Mouse (Mus musculus): ENCODE measurements around the gene Med27.

The Med27 gene

DNA sequence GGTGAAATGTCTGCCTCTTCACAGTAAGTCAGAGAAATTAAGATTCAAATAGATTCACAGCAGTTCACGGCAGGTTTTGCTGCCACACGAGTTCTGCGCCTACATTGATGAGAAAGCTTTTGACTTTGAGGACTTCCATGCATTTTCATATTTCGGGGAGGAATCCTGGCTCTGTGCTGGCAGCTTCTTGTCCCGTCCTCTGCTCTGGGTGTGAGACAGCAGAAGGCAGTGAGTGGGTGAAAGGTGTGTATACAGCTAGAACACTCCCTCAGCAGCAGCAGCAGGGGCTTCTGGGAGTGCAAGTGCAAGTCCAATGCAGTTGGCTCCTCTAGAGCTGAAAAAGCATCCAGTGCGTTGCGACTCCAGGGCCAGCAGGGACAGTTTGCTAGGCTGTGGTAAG lies 53.6 kb downstream of the Med27 start:
- 59% methylated on average over 7 of the region's 7 CpGs for WGBS

DNA sequence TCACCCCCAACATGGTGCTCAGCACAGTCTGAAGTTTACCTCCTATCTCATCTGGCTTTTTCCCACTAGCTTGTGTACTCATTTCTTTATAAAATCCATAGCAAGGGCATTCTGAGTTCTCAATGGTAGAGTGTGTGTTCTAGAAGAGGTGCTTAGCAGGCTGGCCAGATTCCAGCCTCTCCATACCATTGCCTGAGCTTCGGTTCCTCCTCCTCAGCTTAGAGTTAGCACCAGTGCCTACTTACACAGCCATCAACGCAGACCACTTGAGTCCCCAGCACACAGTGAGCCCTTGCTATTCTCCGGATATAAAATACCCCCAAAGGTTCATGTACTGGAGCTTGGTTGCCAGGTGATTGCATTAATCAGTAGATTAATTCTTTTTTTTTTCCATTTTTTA lies 54.2 kb downstream of the Med27 start:
- 69% methylated on average over 3 of the region's 3 CpGs for WGBS

DNA sequence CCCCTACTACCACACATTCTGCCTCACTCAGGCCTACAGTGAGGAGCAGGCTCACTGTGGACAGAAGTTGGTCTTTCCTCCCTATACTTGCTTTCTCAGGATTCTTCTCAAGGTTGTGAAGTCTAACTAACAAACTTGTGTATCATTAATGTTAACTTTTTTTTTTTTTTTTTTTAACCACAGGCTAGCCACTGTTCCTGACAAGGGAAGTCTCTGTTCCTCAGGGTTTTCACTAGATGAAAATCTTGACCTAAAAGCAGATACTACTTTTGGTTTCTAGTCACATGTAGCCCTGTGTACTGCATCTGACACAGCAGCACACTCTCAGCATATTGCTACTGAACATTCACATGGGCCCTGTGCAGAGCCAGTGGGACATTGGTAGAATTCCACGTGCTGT lies 55.2 kb downstream of the Med27 start:
- WGBS: 81% methylated on average over 1 of the region's 1 CpGs

DNA sequence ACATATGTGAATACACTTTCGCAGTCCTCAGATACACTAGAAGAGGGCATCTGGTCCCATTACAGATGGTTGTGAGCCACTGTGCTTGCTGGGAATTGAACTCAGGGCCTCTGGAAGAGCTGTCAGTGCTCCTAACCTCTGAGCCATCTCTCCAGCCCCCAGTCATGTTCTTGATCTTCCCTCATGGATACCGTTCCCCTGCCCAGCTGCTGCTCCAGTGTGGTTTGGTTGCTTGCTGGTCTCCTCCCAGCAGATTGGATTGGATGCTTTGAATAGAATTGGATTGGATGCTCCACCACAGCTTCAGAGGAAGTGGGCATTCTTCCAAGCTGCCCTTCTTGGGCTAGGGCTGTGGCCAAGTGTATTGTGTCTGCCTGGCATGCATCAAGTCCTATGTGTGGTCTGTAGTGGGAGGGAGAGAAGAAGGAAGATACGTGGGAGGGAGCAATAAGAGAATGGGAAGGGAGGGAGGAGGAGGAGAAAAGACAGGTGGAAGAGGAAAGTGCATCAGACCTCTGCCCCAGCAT lies 56.0 kb downstream of the Med27 start:
- WGBS: 50% methylated on average over 3 of the region's 3 CpGs

DNA sequence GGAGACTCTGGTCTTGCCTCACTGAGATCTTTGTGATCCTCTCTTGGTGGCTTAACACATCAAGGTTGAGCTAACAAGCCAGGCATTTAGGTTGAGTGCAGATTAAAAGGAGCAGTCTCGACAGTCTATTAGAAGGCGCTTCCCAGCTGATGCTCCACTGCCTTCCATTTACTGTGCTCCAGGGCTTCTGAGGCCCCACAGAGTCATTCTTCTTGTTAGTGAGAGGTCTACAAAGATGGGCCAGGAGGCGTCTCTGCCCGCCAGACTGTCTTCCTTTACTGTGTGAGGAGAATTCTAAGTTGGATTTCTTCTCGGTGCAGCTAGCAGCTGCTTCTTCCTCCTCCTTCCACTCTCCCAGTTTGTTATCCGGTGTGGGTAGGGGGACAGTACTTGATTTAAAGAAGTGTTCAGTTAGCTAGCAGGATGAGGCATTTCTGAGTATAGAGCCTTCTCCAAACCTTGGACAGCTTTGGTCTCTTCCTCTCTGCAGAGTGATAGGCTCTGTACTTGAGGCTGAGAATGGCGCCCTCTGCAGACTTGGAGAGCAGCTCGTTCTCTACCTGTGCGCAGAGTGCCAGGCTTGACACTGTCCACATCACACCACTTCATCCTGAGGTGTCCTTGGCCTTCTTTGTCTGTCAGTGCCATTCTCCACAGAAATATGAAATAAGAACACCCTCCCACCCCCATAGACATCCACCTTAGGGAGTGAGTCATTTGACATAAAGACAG lies 57.3 kb downstream of the Med27 start:
- 65% methylated on average over 9 of the region's 9 CpGs for WGBS

DNA sequence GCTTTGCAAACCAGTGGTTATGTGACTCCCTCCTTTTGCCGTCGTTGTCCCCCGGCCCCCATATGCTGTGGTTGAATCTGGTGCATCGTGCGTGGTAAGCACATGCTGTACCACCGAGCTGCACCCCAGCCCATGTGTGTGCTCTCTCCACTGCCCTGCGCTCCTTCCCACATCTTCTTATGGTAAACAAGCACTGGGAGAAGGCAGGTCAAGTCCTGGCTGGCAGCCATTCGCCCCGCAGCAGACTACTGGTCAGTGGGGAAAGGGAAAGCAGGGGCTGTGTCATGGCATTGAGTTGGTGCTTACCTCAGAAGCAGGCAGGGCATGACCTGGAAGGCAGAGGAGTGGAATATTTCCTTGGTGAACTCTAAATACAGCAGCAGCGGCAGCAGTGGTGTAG lies 58.3 kb downstream of the Med27 start:
- 85% methylated on average over 10 of the region's 10 CpGs for WGBS

DNA sequence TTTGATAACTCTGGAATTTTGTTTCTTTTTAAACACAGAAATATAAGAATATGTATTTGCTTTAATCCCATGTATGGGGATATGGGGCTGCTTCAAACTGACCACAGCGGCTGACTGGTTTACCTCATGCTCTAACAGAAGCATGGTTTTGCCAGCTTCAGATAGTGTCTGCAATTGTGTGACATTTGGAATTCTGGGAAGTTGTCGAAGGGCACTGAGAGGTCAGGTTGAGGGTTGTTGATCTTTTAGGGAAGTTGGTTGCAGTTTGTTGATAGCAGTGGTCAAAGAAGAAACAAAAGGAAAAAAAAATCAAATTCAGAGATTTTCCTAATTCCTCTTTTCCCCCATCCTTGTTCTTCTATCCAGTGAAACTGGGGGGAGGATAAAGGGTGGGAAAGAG lies 59.2 kb downstream of the Med27 start:
- 92% methylated on average over 2 of the region's 2 CpGs for WGBS

DNA sequence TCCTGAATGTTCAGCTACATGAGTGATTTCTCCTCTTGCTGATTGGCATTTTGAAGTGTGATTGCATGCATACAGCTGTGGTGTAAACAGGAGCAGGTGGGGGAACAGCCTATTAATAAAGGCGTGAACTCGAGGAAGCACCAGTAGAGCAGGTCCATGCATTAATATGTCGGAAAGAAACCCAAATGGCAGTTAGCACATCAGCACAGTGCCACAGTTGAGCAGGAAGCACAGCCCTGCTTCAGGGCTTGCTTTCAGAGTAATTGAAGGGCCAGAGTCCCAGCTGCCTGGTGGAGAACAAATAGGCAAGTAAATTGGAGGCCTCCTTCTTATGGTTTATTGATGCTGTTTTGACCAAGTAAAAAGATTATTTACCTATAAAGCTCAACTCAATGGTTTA lies 60.7 kb downstream of the Med27 start:
- 68% methylated on average over 3 of the region's 3 CpGs for WGBS

DNA sequence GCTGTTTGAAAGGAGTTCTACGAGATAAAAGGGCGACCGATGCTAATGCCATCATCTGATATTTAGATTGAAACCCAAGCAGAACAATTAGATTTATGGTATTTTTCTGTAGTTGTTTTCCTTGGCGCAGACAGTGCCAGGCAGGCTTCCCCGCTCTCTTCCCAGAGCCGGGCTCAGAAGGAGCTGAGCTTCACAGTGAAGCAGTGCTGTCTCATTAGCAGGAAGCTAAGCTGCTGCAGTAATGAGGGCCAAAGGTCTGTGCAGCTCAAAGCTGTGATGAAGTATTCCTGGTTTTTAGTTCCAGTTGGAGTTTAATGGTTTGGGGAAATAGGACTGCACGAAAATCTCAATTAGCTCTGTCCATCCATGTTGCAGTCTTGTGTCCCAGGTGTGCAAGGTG lies 61.1 kb downstream of the Med27 start:
- 76% methylated on average over 7 of the region's 7 CpGs for WGBS

DNA sequence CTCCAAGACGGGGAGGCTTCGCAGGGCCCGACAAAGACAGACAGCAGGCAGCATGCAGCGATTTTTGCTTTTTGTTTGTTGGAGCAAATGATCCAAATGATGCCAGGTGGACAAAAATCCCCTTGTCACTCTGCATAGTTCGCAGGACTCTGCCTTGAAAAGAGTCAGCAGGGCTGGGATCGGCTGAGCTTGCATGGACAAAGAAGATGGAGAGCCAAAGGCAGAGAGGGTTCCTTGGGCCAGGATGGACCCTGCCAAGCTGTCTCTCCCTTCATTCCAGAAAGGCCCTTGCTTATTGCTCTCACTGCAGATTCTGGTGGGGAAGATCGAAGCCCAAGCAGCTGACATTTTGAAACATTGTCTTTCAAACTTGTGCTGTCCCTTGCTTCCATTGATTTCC lies 64.3 kb downstream of the Med27 start:
- WGBS: 77% methylated on average over 7 of the region's 7 CpGs

DNA sequence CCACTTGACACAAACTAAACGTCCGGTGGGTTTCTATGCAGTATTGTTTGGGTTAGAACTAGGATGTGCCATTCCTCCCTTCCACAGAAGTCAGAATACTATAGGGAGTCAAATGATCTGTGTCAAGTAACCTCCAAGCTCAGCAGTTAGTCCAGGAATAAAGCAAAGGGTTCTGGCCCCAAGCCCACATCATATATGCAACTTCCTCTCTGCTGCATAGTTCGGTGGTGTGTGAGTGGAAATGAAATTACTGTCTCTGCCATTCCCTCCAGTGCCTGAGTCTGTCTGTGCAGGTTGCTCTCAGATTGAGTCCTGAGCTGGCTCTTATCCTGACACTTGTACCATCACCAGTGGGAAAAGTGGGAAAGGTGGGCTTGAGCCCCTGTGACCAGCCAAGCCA lies 65.8 kb downstream of the Med27 start:
- WGBS: 51% methylated on average over 3 of the region's 3 CpGs

DNA sequence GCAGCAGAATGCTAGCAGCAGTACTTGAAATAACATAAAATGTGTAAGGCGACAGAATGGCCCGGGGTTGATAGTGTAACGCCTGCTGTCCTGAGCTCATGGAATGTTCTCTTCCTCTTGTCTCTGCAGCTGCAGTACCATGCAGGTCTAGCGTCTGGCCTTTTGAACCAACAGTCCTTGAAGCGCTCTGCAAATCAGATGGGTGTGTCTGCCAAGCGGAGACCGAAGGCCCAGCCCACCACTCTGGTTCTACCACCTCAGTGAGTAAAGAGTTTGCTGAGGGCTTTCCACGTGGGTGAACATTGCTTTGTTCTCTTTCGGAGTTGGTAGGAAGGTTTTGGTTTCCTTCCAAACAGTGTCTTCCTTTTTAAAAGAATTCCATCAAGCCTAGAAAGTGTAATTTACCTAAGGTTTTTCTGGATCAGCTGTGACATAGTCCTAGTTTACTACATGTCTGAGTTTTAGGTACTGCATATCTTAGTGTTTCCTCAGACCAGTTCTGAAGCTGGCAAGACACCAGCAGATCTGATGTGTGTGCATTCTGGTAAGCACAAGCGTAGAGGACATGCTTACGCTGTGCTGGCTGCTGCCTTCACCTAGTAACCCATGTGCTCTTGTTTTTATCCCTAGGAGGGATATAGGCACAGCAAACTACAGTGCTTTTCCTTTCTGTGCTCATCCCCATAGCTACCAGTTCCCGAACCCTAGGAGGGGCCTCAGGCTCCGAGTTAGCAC lies 66.8 kb downstream of the Med27 start:
- 54% methylated on average over 13 of the region's 13 CpGs for WGBS

DNA sequence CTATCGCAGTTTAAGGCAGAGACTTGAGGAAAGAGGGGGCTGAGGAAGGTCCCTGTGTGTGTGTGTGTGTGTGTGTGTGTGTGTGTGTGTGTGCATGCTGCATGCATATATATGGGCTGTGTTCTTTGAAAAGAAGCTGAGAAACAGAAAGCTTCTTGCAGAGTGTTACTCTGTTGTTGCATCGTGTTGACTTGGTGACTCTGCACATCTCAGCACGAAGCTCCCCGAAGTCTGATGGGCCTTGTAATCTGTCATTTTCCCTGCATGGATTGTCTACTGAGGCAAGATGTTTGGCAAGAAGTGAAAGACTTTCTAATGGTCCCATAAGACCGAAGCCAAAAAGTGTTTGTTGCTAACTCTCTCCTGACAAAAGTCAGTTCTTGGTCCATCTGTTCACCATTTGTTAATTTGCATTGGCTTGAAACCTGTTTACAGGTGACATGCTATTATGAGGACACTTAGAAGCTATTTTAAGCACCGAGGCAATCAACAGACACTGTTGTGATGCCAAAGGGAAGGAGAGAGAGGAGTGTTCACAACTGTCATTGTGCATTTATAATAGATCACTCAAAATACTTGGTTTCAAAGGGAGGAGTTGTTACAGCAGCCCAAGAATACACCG lies 68.3 kb downstream of the Med27 start:
- 59% methylated on average over 7 of the region's 7 CpGs for WGBS

DNA sequence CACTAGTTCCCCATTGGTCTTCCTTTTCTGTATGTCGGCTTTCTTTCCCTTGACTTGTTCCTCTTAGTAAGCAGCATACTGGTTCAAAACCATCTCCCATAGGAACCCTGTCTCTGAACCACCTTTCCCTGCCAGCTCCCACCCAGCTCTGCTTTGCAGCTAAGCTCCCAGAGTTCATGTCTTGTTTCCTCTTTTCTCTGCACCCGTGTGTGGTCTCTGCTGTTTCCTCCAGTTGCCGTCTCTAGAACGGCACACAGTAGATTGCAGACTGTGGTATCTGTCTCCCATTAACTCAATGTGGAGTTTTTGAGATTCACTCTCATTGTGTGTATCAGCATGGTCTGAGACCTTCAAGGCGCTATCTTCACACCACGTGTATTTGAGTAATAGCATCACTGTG lies 71.9 kb downstream of the Med27 start:
- 78% methylated on average over 6 of the region's 6 CpGs for WGBS

DNA sequence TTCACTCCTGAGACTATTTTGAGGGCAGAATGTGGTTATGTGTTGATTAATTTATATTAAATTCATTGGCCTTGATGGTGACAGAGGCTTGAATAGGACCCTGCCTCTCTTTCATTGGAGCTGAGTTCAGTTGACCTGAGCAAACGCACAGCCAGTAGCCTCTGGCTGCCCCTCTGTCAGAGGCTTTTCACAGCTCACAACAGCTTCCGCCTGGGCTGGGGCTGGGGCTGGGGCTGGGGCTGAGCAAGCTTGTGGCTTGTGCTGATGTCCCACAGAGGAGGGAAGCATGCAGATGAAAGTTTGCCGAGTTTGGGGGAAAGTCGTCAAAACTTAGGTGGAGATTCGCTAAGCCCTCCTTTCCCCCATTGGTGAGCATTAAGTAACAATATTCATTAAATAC lies 72.8 kb downstream of the Med27 start:
- 86% methylated on average over 5 of the region's 5 CpGs for WGBS

DNA sequence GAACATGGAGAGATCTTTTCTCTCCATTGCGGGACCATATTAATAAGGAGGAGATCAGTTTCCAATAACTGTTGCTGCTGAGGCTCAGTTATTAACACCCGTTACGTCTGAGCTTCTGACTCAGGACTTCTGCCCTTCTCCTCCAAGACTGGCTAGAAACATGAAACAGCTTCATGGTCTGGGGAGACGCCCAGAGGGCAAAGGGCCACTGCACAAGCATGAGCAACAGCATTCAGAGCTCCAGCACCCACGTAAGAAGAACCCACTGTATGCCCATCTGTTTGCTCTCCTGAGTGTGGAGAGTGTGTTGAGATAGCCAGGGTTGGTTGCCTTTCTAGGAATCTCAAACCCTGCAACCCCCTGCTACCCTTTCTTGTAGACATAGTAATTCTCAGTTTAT lies 73.3 kb downstream of the Med27 start:
- WGBS: 82% methylated on average over 5 of the region's 5 CpGs

DNA sequence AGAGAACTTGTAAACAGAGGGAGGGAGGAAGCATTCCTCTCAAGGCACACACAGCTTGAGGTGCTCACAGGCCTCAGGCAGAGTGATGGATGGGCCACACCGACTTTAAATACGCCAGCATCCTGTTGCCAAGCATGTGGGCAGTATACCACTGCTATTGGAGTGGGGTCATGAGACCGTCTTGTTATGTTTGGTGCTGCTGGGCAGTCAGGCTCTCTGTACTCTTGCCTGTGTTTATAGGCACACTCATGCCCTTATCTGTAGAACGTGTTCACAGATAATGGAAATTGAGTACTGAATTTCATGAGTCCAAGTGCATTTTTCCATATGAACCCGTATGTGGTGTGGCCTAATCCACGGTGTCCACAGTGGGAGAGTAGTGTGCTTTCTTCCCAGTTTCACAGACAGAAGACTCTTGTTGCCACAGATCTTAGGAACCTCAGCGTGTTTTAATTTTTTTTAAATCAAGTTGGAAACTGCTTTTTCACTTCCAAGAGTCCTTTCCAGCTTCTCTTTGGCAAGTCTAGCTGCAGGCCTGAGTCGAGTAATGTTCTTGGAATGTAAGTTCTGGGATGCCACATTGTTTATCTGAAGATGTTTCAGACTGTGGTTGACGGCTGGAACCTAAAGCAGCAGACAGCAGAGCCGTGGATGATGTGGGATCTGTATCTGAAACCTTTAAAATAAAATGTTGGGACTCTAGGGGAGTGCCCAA lies 75.7 kb downstream of the Med27 start:
- WGBS: 75% methylated on average over 10 of the region's 10 CpGs

DNA sequence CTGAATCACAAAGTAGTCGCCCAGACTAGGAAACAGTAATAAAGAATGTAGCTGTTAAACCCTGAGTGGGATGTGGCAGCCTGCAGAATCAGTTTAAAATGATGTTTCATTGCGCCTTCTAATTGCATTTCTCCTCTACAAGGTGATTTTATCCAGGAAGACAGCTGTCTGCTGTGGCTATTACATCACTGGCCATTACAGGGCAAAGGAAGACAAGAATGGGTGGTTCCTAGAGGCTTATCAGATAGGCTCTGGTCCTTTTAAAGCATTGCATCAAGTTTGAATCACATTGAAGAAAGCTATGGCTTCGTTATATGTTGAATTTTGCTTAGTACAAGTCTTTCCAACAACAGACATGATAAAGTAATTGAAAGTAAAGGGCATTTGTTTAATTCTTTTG lies 76.4 kb downstream of the Med27 start:
- 70% methylated on average over 3 of the region's 3 CpGs for WGBS

DNA sequence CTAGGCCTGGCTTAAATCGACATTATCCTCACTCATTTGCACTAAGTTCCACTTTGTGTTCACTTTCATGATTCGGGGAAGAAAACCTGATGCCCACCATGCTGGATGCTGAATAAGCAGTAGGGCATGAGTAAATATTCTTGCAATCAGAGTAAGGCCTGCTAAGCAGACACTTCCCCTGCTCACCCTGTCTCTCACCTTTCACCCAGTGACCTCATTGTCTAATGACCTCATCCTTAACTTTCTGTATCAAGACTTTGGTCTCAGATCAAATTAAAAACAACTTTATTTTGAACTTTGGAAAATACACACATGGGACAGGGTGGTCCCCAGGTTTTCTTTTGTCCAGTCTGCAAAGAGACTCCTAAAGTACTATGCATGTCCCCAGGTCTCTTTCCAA lies 78.8 kb downstream of the Med27 start:
- WGBS: 86% methylated on average over 2 of the region's 2 CpGs

DNA sequence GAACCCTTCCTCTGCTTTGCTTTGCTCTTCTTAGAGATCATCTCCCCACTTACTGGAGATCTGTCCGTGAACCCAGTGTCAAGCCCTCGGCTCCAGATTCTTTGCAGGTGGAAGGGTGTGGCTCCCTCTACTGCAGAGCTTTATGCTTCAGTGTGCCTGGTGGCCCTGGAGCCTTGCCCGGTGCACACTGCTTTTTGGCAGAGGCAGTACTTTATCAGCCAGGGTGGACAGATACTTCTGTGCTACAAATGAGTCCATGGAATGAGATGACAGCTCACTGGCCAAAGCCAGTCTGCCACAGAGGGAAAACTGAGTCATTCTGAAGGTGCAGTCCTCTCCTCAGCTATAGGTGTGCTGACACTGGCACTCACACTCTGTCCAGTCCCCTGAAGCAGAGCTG lies 80.1 kb downstream of the Med27 start:
- 60% methylated on average over 3 of the region's 3 CpGs for WGBS

DNA sequence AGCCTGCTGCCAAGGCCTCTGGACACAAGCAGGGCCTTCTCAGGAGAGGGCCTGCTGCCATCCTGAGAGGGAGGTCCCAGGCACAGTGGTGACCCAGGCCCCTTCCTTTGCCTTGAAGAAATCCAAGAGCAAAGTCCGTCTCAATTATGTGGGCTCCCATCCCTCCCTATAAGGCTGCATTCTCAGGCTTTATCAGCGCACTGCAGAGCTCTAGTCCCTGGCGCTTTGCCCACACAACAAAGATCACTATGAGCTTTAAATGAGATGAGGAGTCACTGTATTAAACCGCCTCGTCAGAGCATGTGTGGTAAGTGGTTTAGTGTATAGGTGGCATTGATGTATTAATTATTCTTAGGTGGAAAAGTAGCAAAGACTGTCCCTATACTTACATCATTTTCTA lies 85.9 kb downstream of the Med27 start:
- WGBS: 78% methylated on average over 5 of the region's 5 CpGs

DNA sequence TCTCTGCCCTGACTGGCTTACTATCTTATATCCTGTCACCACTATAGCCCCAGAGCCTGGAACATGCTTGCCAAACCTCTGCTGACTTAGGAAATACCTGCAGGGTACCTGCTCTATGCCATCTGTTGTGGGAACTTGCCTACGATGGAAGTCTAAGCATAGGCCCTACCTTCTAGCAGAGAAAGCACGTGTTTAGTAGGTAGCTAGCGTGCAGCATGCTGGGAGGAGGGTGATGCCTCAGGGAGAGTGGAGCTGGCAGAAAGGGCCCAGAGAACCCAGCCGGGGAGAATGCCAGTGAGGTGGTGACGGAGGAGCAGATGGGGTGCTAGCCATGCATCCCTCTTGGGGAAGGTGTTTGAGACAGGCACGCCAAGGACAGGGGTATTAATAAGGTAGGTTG lies 89.8 kb downstream of the Med27 start:
- WGBS: 63% methylated on average over 6 of the region's 6 CpGs
